Mouse (Mus musculus) splenic B cell, adult 2 months (primary cell): ENCODE measurements around the gene Defb22.
A peak's percentile ranks its signal among the peaks of the same experiment; 100 is the strongest.

Experiments
- DNase-seq: peaks from one replicate; pipeline ENCODE4 v3.0.0-alpha.2; 2011; ENCODE audit warnings: low read depth, low spot score
- H3K27me3 ChIP-seq: 2 replicates; pipeline ENCODE4 v1.6.1; 2012; ENCODE audit warnings: mild to moderate bottlenecking, low read length, moderate library complexity, mixed read lengths; ENCODE audit not compliant: control insufficient read depth, poor library complexity, insufficient read depth, severe bottlenecking
- H3K36me3 ChIP-seq: 2 replicates; pipeline ENCODE4 v1.6.1; 2012; ENCODE audit warnings: mild to moderate bottlenecking, low read length, moderate library complexity, mixed read lengths; ENCODE audit not compliant: control insufficient read depth, poor library complexity, insufficient read depth, severe bottlenecking

Gene Defb22

DNA sequence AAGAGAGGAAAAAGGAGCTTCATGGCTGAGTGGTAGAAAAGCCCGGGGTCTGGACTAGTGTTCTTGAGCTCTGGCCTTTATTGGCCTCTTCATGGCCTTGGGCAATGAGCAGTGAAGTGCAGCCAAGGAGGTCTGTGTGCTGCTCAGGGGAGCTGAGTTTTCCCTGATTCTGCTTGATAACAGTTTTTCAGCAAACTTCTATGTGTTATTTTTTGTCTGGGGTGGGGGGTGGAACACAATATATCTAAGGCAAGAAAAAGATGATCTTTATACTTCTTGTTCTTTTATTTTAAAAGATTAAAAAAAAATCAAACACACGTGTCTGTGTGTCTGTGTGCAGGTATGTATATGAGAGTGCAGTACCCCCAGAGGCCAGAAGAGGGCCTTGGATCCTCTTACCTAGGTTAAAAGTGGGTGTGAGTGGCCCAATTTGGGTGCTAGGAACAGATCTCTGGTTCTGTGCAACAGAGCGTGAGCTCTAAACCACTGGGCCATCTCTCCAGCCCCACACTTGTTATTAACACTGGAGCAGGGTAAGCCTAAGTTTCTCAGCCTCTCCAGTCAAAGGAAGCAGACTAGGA is 25.3 kb downstream of the Defb22 start, which contains the start of gene Defb23:
Defb23 (minus strand) TSS at position 51 of the 581 bp plus-strand sequence.
- Histone ChIP-seq H3K36me3 (no peaks in the 10 kb centered on the region), H3K27me3 (no peaks in the 10 kb centered on the region)
- no peak for DNase-seq

DNA sequence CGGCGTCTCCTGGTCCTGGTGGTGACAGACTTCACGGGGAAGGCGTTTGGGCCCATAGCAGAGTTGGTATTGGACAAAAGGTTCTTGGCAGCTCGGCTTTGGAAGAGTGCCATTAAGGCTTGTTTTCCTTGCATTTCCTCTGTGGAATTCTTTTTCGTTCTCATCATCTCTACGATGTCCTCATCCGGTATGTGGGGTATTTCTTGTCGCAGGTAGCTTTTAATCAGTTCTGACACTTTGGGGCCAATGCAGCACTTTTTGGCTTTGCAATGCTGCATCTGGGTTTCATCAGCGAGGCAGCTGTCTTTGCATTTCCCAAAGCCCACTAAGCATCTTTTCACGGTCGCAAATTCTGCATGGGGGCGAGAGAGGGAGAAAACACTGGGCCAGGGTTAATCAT is 30.7 kb downstream of the Defb22 start:
- Histone ChIP-seq H3K36me3 (no peaks in the 10 kb centered on the region), H3K27me3 (no peaks in the 10 kb centered on the region)
- no peak for DNase-seq

DNA sequence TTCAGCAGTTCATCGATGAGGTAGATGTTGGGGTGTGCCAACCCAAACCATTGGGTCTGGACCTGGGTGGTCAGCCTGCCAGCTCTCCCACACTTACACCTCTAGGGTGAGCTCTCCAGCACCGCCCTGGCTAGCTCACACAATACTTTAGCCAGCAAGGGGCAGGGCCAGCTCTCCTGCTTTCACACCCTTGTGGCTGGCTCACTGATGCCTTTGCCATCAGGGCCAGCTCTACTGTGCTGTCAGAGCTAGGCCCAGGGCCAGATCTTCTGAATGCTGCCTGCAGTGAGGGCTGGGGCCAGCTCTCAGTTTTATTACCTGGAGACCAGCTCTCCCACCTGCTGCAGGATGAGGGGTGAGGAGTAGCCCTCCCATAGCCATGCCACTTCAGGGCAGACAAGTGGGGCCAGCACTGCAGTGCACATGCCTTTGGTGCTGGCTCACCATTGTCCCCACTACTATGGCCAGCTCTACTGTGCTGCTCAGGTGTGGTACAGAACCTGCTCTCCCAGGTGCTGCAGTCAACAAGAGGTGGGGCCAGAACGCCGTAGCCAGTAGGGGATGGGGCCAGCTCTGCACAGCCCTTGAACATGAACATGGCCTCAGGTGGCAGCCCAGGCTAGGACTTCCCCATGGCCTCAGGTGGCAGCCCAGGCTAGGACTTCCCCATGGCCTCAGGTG is 37.7 kb downstream of the Defb22 start:
- Histone ChIP-seq H3K27me3 (no peaks in the 10 kb centered on the region), H3K36me3 (no peaks in the 10 kb centered on the region)
- no peak for DNase-seq

DNA sequence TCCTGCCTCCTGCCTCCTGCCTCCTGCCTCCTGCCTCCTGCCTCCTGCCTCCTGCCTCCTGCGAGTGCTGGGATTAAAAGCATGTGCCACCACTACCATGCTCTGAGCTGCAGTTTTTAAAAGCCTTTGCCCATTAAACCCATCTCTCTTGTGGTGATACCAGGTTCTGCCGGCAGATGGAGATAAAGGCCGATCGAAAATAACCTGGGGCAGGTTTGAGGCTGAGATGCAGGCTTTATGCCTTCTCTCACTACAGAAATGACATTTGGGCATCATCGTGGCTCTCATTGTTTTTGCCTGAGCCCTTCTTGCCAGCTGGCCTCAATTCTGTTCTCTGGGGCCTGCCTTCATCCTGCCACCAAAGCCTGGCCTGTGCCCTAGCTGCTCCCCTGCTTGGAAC is 39.7 kb downstream of the Defb22 start:
- H3K27me3 ChIP-seq = no peaks in the 10 kb centered on the region
- DNase-seq = peak; percentile 51
- H3K36me3 ChIP-seq = no peaks in the 10 kb centered on the region

DNA sequence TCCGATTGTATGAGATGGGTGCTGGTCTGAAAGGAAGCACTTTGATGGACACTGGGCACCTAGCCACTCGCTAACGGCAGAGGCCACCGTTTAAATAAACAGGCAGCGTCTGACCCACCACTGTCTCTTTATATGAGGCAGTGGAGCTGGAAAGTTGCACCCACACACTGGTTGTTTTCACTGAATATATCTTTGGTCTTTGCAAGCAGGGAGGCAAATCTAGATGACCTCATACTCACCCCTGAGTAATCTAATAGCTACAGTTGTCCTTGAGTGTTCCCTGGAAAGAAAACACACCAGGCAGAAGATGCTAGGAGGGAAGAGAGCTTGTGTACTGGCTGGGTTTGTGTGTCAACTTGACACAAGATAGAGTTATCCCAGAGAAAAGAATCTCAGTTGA is 42.5 kb downstream of the Defb22 start:
- Histone ChIP-seq H3K36me3 (no peaks in the 10 kb centered on the region), H3K27me3 (no peaks in the 10 kb centered on the region)
- no peak for DNase-seq

DNA sequence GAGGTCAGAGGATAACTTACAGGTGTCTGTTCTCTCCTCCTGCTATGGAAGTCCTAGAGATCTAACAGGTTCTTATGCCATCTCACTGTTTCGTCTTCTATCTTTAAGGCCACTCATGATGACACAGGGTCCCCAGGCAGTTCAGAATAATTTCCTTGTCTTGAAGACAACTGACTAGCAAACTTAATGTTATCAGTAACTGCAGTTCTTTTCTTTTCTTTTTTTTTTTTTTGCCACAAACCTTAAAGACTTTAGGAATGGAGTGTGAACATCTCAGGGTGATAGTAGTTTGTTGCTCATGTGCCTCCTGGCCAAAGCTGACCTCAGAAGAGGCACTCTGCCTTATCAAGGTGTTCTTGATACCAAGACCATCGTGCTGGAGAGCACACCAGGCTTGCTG is 43.3 kb downstream of the Defb22 start:
- no peaks in the 10 kb centered on the region for H3K27me3 ChIP-seq
- no peaks in the 10 kb centered on the region for H3K36me3 ChIP-seq
- DNase-seq = no peak

DNA sequence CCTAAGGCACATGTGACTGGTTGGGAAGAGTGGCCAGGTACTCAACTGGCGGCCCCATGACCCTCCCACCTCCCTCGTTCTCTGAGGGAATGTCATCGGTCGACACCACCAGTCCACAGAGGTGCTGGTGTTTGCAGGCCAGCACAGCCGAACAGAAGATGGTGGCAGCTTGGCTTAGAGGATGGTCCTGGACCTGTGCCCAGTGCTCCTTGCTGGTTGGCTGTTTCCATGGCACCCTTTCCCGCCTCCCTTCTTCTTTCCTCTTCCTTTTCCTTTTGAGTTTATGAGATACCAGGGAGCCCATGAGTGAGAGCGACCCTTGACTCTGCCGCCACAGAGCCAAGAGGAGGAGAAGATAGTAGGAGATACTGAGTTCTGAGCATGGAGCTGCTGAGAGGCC is 46.7 kb downstream of the Defb22 start:
- Histone ChIP-seq H3K27me3 (no peaks in the 10 kb centered on the region), H3K36me3 (no peaks in the 10 kb centered on the region)
- no peak for DNase-seq

DNA sequence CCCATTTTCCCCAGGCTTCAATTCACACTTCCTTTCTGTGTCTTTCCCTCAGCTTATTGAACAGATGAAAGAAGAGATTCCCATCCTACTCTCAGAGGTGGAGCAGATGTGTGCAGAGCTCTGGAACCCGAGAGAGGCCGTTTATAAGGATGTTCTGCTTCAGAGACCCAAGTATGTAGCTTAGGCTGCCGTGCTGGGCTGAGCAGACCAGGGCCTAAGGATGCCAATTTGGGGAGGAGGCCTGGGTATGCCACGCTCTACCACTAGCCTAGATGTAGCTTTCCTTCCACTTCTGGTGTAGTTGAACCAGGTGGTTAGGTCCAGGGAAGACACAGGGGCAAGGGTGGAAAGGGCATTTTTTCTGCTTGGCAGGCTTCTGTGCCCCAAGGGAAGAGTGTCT is 47.6 kb downstream of the Defb22 start:
- DNase-seq = no peak
- Histone ChIP-seq H3K36me3 (no peaks in the 10 kb centered on the region), H3K27me3 (no peaks in the 10 kb centered on the region)

DNA sequence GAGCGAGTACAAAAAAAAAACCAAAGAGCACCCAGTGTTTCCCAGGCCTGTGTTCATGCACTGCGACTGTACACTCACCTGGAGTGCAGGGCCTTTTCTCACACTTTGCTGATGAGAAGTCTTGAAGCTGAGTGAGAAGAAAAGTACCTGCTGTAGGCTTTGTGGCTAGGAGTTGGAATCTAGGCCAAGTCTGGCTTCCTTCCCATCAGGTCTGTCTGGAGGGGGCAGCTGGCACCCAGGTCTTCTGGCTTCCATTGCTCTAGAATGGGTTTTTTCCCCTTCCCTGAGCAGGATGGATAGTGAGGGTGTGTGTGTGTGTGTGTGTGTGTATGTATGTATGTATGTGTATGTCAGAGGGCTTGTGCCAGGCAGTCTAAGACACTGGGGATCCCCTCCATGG is 50.1 kb downstream of the Defb22 start:
- no peak for DNase-seq
- Histone ChIP-seq H3K36me3 (no peaks in the 10 kb centered on the region), H3K27me3 (no peaks in the 10 kb centered on the region)

DNA sequence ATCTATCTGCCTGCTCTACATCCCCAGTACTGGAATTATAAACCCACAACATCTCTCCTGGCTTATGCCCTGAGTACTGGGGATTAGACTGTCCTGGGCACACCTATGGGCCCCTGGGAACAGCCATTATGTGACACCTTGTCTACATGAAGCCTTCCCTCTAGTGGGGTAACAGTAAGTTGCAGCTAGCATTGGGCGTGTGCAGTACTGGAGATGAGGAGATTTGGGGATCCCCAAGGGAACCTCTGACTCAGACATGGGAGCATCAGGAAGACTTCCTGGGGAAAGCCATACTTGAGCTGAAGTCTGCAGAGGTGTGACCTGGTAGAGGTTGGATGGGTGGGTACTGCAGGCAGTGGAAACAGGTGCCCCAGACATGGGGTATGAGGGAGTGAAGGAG is 51.0 kb downstream of the Defb22 start:
- H3K36me3 ChIP-seq = no peaks in the 10 kb centered on the region
- peak; percentile 13 for DNase-seq
- H3K27me3 ChIP-seq = no peaks in the 10 kb centered on the region

DNA sequence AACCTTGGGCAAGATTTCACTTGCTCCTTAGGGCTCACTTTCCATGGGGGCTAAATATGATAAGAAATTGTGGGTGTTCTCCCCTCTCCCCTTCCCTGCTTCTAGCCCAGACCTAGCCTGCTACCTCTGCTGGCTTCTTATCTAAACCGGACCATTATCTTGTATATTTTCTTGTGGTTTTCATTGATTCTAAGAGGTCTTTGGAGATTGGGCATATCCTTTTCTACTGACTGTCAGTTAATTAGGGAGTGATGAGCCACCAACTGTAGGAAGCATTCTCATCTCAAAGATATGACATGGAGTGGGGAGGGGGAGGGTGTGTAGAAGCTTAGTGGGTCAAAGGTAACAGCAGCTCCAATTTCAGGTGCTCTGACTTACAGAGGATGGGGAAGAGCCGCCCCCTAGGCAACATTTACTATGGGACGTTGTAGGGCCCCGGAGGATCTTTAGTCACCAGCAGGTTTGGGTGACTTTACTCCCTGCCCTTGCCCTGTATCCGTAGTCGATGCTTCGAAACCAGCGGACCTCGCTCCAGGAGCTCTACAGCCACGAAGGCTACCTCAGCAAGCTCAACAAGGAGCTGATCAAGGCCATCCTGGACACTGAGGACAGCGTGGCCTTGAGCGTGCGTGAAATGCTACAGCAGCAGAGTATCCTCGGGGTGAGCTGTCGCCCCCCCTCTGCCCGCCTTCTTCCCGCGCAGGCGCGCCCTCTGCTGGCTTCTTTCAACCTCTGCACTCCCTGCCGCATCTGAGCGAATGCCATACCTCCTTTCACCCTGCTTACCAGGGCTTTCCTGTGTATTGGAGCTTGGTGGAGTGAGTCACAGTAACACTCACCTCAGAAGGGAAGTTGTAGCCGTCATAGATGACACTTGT is 52.7 kb downstream of the Defb22 start:
- Histone ChIP-seq H3K27me3 (no peaks in the 10 kb centered on the region), H3K36me3 (no peaks in the 10 kb centered on the region)
- peak; percentile 85 for DNase-seq

DNA sequence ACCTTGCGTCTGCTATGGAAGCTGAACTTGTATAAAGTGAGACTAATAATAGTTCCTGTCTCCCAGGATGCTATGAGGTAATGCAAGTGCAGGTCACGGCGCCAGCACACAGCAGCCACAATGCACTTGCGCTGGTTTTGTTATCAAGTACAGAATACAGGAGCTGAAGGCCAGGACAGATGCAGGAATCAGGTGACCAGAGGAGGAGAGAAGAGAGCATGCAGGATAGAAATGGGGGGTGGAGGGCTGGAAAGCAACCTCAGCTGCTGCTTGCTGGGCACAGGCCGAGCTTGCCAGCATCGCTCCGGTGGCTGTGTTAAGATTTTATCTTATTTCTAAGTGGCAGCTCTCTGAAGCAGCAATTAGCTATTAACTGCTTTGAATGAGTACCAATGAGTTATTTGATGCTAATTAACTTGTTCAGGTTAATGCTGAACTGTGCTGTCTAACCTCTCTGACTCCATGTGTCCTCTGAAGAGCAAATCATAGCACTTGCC is 53.5 kb downstream of the Defb22 start:
- no peak for DNase-seq
- Histone ChIP-seq H3K36me3 (no peaks in the 10 kb centered on the region), H3K27me3 (no peaks in the 10 kb centered on the region)
